Mouse (Mus musculus) heart, embryonic 11.5 days (tissue): ENCODE results near the gene Pqlc2. TPM values are rescaled to one million over a fixed set of nuclear protein-coding genes. Genes with fewer than 3 reads are reported as not detected.
A peak's percentile ranks its signal among the peaks of the same experiment; 100 is the strongest.

Experiments
- ATAC-seq: fragments of 200-750 bp; cut with Nextera tagmentation; replicated peaks from 2 replicates; pipeline ENCODE4 v1.8.0; 2017; ENCODE audit warnings: moderate library complexity; ENCODE audit not compliant: insufficient number of reproducible peaks, low FRiP score, low TSS enrichment
- H3K27ac ChIP-seq: fragments of 300-500 bp; sonication (generic); 2 replicates; pipeline ENCODE4 v1.5.1; 2014; ENCODE audit warnings: mild to moderate bottlenecking, low read depth, low read length
- H3K27me3 ChIP-seq: fragments of 300-500 bp; sonication (generic); 2 replicates; pipeline ENCODE4 v1.6.1; 2014; ENCODE audit warnings: mild to moderate bottlenecking, low read length, mixed read lengths; ENCODE audit not compliant: control insufficient read depth, insufficient read depth
- H3K36me3 ChIP-seq: fragments of 300-500 bp; sonication (generic); 2 replicates; pipeline ENCODE4 v1.6.1; 2014; ENCODE audit warnings: mild to moderate bottlenecking, low read length, moderate library complexity, mixed read lengths; ENCODE audit not compliant: control insufficient read depth, insufficient read depth
- H3K4me1 ChIP-seq: fragments of 300-500 bp; sonication (generic); 2 replicates; pipeline ENCODE4 v1.6.1; 2014; ENCODE audit warnings: low read length; ENCODE audit not compliant: control insufficient read depth, insufficient read depth
- H3K4me2 ChIP-seq: fragments of 300-500 bp; sonication (generic); 2 replicates; pipeline ENCODE4 v1.6.1; 2014; ENCODE audit warnings: mild to moderate bottlenecking, moderate library complexity
- H3K4me3 ChIP-seq: fragments of 300-500 bp; sonication (generic); 2 replicates; pipeline ENCODE4 v1.5.1; 2014; ENCODE audit warnings: low read depth, low read length
- H3K9ac ChIP-seq: fragments of 300-500 bp; sonication (generic); 2 replicates; pipeline ENCODE4 v1.6.1; 2014; ENCODE audit warnings: mild to moderate bottlenecking, low read depth, low read length, moderate library complexity
- H3K9me3 ChIP-seq: fragments of 300-500 bp; sonication (generic); replicated peaks from 2 replicates; pipeline ENCODE4 v1.6.1; 2016; ENCODE audit warnings: low read length; ENCODE audit not compliant: control insufficient read depth
- WGBS: fragments of 180-500 bp; shearing (Covaris S2); extraction: QIAGEN DNeasy Blood & Tissue Kit; methylation state at CpG from one replicate; pipeline ENCODE4 v1.1.7; 2014; ENCODE audit not compliant: insufficient replicate concordance; 5-methylcytosine and 5-hydroxymethylcytosine counted together
- polyA plus RNA-seq: library from polyadenylated mRNA; unstranded; fragments of >200 nt; fragmentation: Nextera tagmentation; extraction: Ambion mirVana; gene quantifications from 2 replicates; pipeline ENCODE4 v1.2.1, GENCODE M21; 2014

Pqlc2 gene
- polyA plus RNA-seq, 1 experiment from 2014 or later: 12.8 TPM

GRCm38 (mm10) chr4:139312632-139313031, 2.1 kb upstream of the Pqlc2 start:
- no peaks in the 10 kb centered on the region for H3K27me3 ChIP-seq
- peaks cover 10% of the 10 kb centered on the region for H3K36me3 ChIP-seq
- H3K9ac ChIP-seq: no peak overlapping the region
- no peak overlapping the region for H3K27ac ChIP-seq
- H3K4me3 ChIP-seq: no peak overlapping the region
- H3K4me1 ChIP-seq: peaks cover 11% of the 10 kb centered on the region
- no peaks in the 10 kb centered on the region for H3K9me3 ChIP-seq
- no peak for ATAC-seq
- WGBS: 59% methylated on average over 4 of the region's 4 CpGs
- H3K4me2 ChIP-seq: no peak overlapping the region

- Histone ChIP-seq H3K4me2 (peak overlapping the region; percentile 87), H3K36me3 (peaks cover 9% of the 10 kb centered on the region), H3K9ac (peak overlapping the region; percentile 88; the same call in 1 of the 2 replicates), H3K4me3 (peak overlapping the region; percentile 76), H3K9me3 (no peaks in the 10 kb centered on the region), H3K27ac (no peak overlapping the region), H3K4me1 (peaks cover 11% of the 10 kb centered on the region), H3K27me3 (no peaks in the 10 kb centered on the region)
- WGBS: 36% methylated on average over 14 of the region's 14 CpGs
- ATAC-seq: no peak
Measured at GRCm38 (mm10) chr4:139311707-139312106, 1.2 kb upstream of the Pqlc2 start.

- WGBS: under 1% methylated on average over 53 of the region's 53 CpGs
- H3K9ac ChIP-seq: peak overlapping the region; percentile 88
- ATAC-seq: peak; percentile 60
Measured at GRCm38 (mm10) chr4:139310899-139311701, 592 bp upstream of the Pqlc2 start.

GRCm38 (mm10) chr4:139309651-139310050, 857 bp downstream of the Pqlc2 start:
- no peaks in the 10 kb centered on the region for H3K27me3 ChIP-seq
- no peaks in the 10 kb centered on the region for H3K9me3 ChIP-seq
- no peak for ATAC-seq
- H3K4me1 ChIP-seq: peaks cover 11% of the 10 kb centered on the region
- H3K9ac ChIP-seq: peak overlapping the region; percentile 88
- no peak overlapping the region for H3K27ac ChIP-seq
- H3K36me3 ChIP-seq: peaks cover 2% of the 10 kb centered on the region
- WGBS: 21% methylated on average over 6 of the region's 6 CpGs
- H3K4me3 ChIP-seq: peak overlapping the region; percentile 76
- peak overlapping the region; percentile 87 for H3K4me2 ChIP-seq

More at GRCm38 (mm10) chr4:139310899-139311701, 592 bp upstream of the Pqlc2 start:
- Histone ChIP-seq H3K27ac (peak overlapping the region; percentile 31; the same call in 1 of the 2 replicates), H3K4me3 (peak overlapping the region; percentile 76), H3K4me2 (peak overlapping the region; percentile 87), H3K4me1 (peaks cover 11% of the 10 kb centered on the region), H3K27me3 (no peaks in the 10 kb centered on the region), H3K36me3 (peaks cover 7% of the 10 kb centered on the region), H3K9me3 (no peaks in the 10 kb centered on the region)

- Histone ChIP-seq H3K27me3 (no peaks in the 10 kb centered on the region), H3K4me3 (no peak overlapping the region), H3K36me3 (no peaks in the 10 kb centered on the region; the same call in 1 of the 2 replicates), H3K9me3 (no peaks in the 10 kb centered on the region), H3K4me1 (peaks cover 11% of the 10 kb centered on the region), H3K4me2 (no peak overlapping the region), H3K27ac (no peak overlapping the region), H3K9ac (no peak overlapping the region)
- no peak for ATAC-seq
- 80% methylated on average over 5 of the region's 5 CpGs for WGBS
Measured at GRCm38 (mm10) chr4:139307916-139308315, 2.6 kb downstream of the Pqlc2 start.

- no peak overlapping the region for H3K27ac ChIP-seq
- H3K36me3 ChIP-seq: peaks cover 2% of the 10 kb centered on the region; the same call in 1 of the 2 replicates
- no peak overlapping the region for H3K4me3 ChIP-seq
- H3K27me3 ChIP-seq: no peaks in the 10 kb centered on the region
- 87% methylated on average over 3 of the region's 3 CpGs for WGBS
- no peak overlapping the region for H3K4me2 ChIP-seq
- peaks cover 5% of the 10 kb centered on the region for H3K4me1 ChIP-seq
- no peak for ATAC-seq
- no peaks in the 10 kb centered on the region for H3K9me3 ChIP-seq
- no peak overlapping the region for H3K9ac ChIP-seq
Measured at GRCm38 (mm10) chr4:139305521-139305920, 5.0 kb downstream of the Pqlc2 start.

GRCm38 (mm10) chr4:139302241-139302640, 8.3 kb downstream of the Pqlc2 start:
- Histone ChIP-seq H3K4me2 (no peak overlapping the region), H3K9ac (no peak overlapping the region), H3K36me3 (peaks cover 2% of the 10 kb centered on the region; the same call in 1 of the 2 replicates), H3K4me1 (no peaks in the 10 kb centered on the region), H3K9me3 (no peaks in the 10 kb centered on the region), H3K27me3 (no peaks in the 10 kb centered on the region), H3K4me3 (no peak overlapping the region), H3K27ac (no peak overlapping the region)
- ATAC-seq: no peak
- WGBS: 47% methylated on average over 5 of the region's 5 CpGs

- H3K4me3 ChIP-seq: no peak overlapping the region
- no peaks in the 10 kb centered on the region for H3K4me1 ChIP-seq
- H3K9ac ChIP-seq: no peak overlapping the region
- H3K4me2 ChIP-seq: no peak overlapping the region
- no peaks in the 10 kb centered on the region for H3K27me3 ChIP-seq
- no peak overlapping the region for H3K27ac ChIP-seq
- 88% methylated on average over 8 of the region's 8 CpGs for WGBS
- ATAC-seq: no peak
- peaks cover 2% of the 10 kb centered on the region; the same call in 1 of the 2 replicates for H3K36me3 ChIP-seq
- H3K9me3 ChIP-seq: no peaks in the 10 kb centered on the region
Measured at GRCm38 (mm10) chr4:139301780-139302179, 8.7 kb downstream of the Pqlc2 start.
